Mouse (Mus musculus) cerebellum, adult 2 months (tissue): ENCODE measurements around the gene Il1r1. TPM values are rescaled to one million over a fixed set of nuclear protein-coding genes. Genes with fewer than 3 reads are reported as not detected.

Experiments used
- DNase-seq, 2 experiments: peaks; one replicate each; pipeline ENCODE4 v3.0.0; 2021
- H3K27ac ChIP-seq: fragments of 200-500 bp; 2 replicates; pipeline ENCODE4 v1.5.1; 2012; ENCODE audit warnings: low read length, control low read depth, inconsistent platforms; ENCODE audit not compliant: insufficient read depth
- H3K27me3 ChIP-seq: fragments of 200-500 bp; 2 replicates; pipeline ENCODE4 v1.6.1; 2012; ENCODE audit warnings: inconsistent platforms, mild to moderate bottlenecking, low read length, moderate library complexity; ENCODE audit not compliant: control insufficient read depth, insufficient read depth
- H3K4me1 ChIP-seq: fragments of 200-500 bp; 2 replicates; pipeline ENCODE4 v1.6.1; 2011; ENCODE audit warnings: low read length; ENCODE audit not compliant: control insufficient read depth, insufficient read depth
- H3K4me3 ChIP-seq: fragments of 200-500 bp; replicated peaks from 2 replicates; pipeline ENCODE3; 2011; ENCODE audit warnings: mild to moderate bottlenecking, low read depth, low read length, control low read depth; ENCODE audit not compliant: insufficient read depth
- CTCF ChIP-seq: fragments of 200-500 bp; IDR thresholded peaks from 2 replicates; pipeline ENCODE4 v1.5.1; 2011; ENCODE audit warnings: low read depth, mild to moderate bottlenecking, control low read depth, low read length, moderate library complexity, borderline replicate concordance; ENCODE audit not compliant: insufficient read depth
- POLR2A ChIP-seq: fragments of 200-500 bp; IDR thresholded peaks from 2 replicates; pipeline ENCODE4 v1.6.1; 2011; ENCODE audit warnings: low read length, control low read depth, borderline replicate concordance; ENCODE audit not compliant: insufficient read depth
- WGBS: fragments of 180-500 bp; shearing (Covaris S2); methylation state at CpG from one replicate; pipeline ENCODE4 v1.1.7; 2018; 5-methylcytosine and 5-hydroxymethylcytosine counted together
- polyA plus RNA-seq: library from polyadenylated mRNA; depleted of rRNA; stranded (reverse); fragments of >200 nt; gene quantifications from 2 replicates; pipeline ENCODE4 v1.2.3, GENCODE M21; 2012

Gene Il1r1
- polyA plus RNA-seq, 1 experiment, result 1.7 TPM

GRCm38 (mm10) chr1:40327604-40328003, 102.7 kb downstream of the Il1r1 start:
- WGBS, result 90% methylated on average over 3 of the region's 3 CpGs
- peaks cover 1% of the 10 kb centered on the region; the same call in 1 of the 2 replicates for H3K27me3 ChIP-seq
- TF ChIP-seq CTCF (no peak), POLR2A (no peak)
- H3K4me3 ChIP-seq, result no peak overlapping the region
- no peaks in the 10 kb centered on the region; the same call in 1 of the 2 replicates for H3K4me1 ChIP-seq
- H3K27ac ChIP-seq, result no peak overlapping the region
- no peak for DNase-seq

- 95% methylated on average over 1 of the region's 1 CpGs for WGBS
These were observed 104.6 kb downstream of the Il1r1 start for GRCm38 (mm10) chr1:40329526-40329925.

GRCm38 (mm10) chr1:40330181-40330580, 105.3 kb downstream of the Il1r1 start:
- Histone ChIP-seq H3K27ac (no peak overlapping the region), H3K4me1 (no peaks in the 10 kb centered on the region; the same call in 1 of the 2 replicates), H3K4me3 (no peak overlapping the region), H3K27me3 (peaks cover 1% of the 10 kb centered on the region; the same call in 1 of the 2 replicates)
- 85% methylated on average over 8 of the region's 8 CpGs for WGBS
- DNase-seq, result no peak
- TF ChIP-seq CTCF, result no peak
- TF ChIP-seq POLR2A, result no peak

More at GRCm38 (mm10) chr1:40329526-40329925, 104.6 kb downstream of the Il1r1 start:
- H3K4me3 ChIP-seq, result no peak overlapping the region
- no peak for TF ChIP-seq POLR2A
- TF ChIP-seq CTCF, result no peak
- no peak overlapping the region for H3K27ac ChIP-seq
- no peak for DNase-seq
- H3K27me3 ChIP-seq, result peaks cover 1% of the 10 kb centered on the region; the same call in 1 of the 2 replicates
- no peaks in the 10 kb centered on the region; the same call in 1 of the 2 replicates for H3K4me1 ChIP-seq

GRCm38 (mm10) chr1:40339346-40339745, 114.5 kb downstream of the Il1r1 start:
- Histone ChIP-seq H3K4me1 (no peaks in the 10 kb centered on the region), H3K27ac (no peak overlapping the region), H3K4me3 (no peak overlapping the region), H3K27me3 (no peaks in the 10 kb centered on the region)
- 84% methylated on average over 1 of the region's 1 CpGs for WGBS
- TF ChIP-seq POLR2A (no peak), CTCF (no peak)
- DNase-seq, result no peak

GRCm38 (mm10) chr1:40340102-40340501, 115.2 kb downstream of the Il1r1 start:
- TF ChIP-seq POLR2A, result no peak
- no peak overlapping the region for H3K27ac ChIP-seq
- WGBS, result 80% methylated on average over 4 of the region's 4 CpGs
- H3K27me3 ChIP-seq, result no peaks in the 10 kb centered on the region
- H3K4me3 ChIP-seq, result no peak overlapping the region
- no peak for DNase-seq
- no peaks in the 10 kb centered on the region for H3K4me1 ChIP-seq

GRCm38 (mm10) chr1:40352158-40352903, 127.5 kb downstream of the Il1r1 start:
- no peak overlapping the region for H3K4me3 ChIP-seq
- WGBS, result 81% methylated on average over 4 of the region's 4 CpGs
- H3K27me3 ChIP-seq, result no peaks in the 10 kb centered on the region
- no peak overlapping the region for H3K27ac ChIP-seq
- no peak for DNase-seq
- no peak for TF ChIP-seq CTCF
- no peak for TF ChIP-seq POLR2A
- no peaks in the 10 kb centered on the region for H3K4me1 ChIP-seq

- H3K27ac ChIP-seq, result no peak overlapping the region
- DNase-seq, result no peak
- H3K27me3 ChIP-seq, result no peaks in the 10 kb centered on the region
- no peaks in the 10 kb centered on the region for H3K4me1 ChIP-seq
- TF ChIP-seq CTCF (no peak), POLR2A (no peak)
- H3K4me3 ChIP-seq, result no peak overlapping the region
- WGBS, result 62% methylated on average over 2 of the region's 2 CpGs
These were observed 128.0 kb downstream of the Il1r1 start for GRCm38 (mm10) chr1:40352904-40353286.

- Histone ChIP-seq H3K27ac (no peak overlapping the region), H3K27me3 (no peaks in the 10 kb centered on the region), H3K4me3 (no peak overlapping the region), H3K4me1 (no peaks in the 10 kb centered on the region)
- TF ChIP-seq POLR2A (no peak), CTCF (no peak)
- DNase-seq, result no peak
- WGBS, result 87% methylated on average over 3 of the region's 3 CpGs
These were observed 129.8 kb downstream of the Il1r1 start for GRCm38 (mm10) chr1:40354665-40355064.
